Mouse (Mus musculus): ENCODE data around the gene Dusp27.
A peak's percentile ranks its signal among the peaks of the same experiment; 100 is the strongest.

Dusp27 gene

GRCm38 (mm10) chr1:166127719-166128118 lies at the start of gene Dusp27:
Gene Dusp27, minus strand, starts transcription at chr1:166127922.
- DNase-seq (ENCODE audit: low read depth) = no peak

GRCm38 (mm10) chr1:166173621-166174020 lies 45.9 kb upstream of the Dusp27 start:
- DNase-seq (ENCODE audit: low read depth) = no peak

- no peak for DNase-seq (ENCODE audit: low read depth)
These were observed 45.3 kb upstream of the Dusp27 start for GRCm38 (mm10) chr1:166172992-166173391.

GRCm38 (mm10) chr1:166170852-166171251 lies 43.1 kb upstream of the Dusp27 start:
- DNase-seq (ENCODE audit: low read depth) = no peak

GRCm38 (mm10) chr1:166169713-166170112 lies 42.0 kb upstream of the Dusp27 start:
- DNase-seq (ENCODE audit: low read depth) = no peak

- DNase-seq (ENCODE audit: low read depth) = no peak
These were observed 40.3 kb upstream of the Dusp27 start for GRCm38 (mm10) chr1:166168017-166168416.

- no peak for DNase-seq (ENCODE audit: low read depth)
These were observed 39.7 kb upstream of the Dusp27 start for GRCm38 (mm10) chr1:166167405-166167804.

- no peak for DNase-seq (ENCODE audit: low read depth)
These were observed 37.4 kb upstream of the Dusp27 start for GRCm38 (mm10) chr1:166165159-166165558.

GRCm38 (mm10) chr1:166164580-166164979 lies 36.9 kb upstream of the Dusp27 start:
- no peak for DNase-seq (ENCODE audit: low read depth)

- peak; percentile 79 for DNase-seq (ENCODE audit: low read depth)
These were observed 33.1 kb upstream of the Dusp27 start for GRCm38 (mm10) chr1:166160569-166161445.

GRCm38 (mm10) chr1:166160111-166160510 lies 32.4 kb upstream of the Dusp27 start:
- no peak for DNase-seq (ENCODE audit: low read depth)

GRCm38 (mm10) chr1:166158664-166159063 lies 30.9 kb upstream of the Dusp27 start:
- no peak for DNase-seq (ENCODE audit: low read depth)

- no peak for DNase-seq (ENCODE audit: low read depth)
These were observed 30.0 kb upstream of the Dusp27 start for GRCm38 (mm10) chr1:166157712-166158111.

- no peak for DNase-seq (ENCODE audit: low read depth)
These were observed 27.4 kb upstream of the Dusp27 start for GRCm38 (mm10) chr1:166155113-166155494.

GRCm38 (mm10) chr1:166154162-166155112 lies 26.7 kb upstream of the Dusp27 start:
- DNase-seq (ENCODE audit: low read depth) = peak; percentile 92

- peak; percentile 91 for DNase-seq (ENCODE audit: low read depth)
These were observed 25.8 kb upstream of the Dusp27 start for GRCm38 (mm10) chr1:166153351-166154120.

GRCm38 (mm10) chr1:166152034-166152433 lies 24.3 kb upstream of the Dusp27 start:
- DNase-seq (ENCODE audit: low read depth) = no peak

- DNase-seq (ENCODE audit: low read depth) = no peak
These were observed 23.6 kb upstream of the Dusp27 start for GRCm38 (mm10) chr1:166151341-166151740.

GRCm38 (mm10) chr1:166150035-166150434 lies 22.3 kb upstream of the Dusp27 start:
- DNase-seq (ENCODE audit: low read depth) = no peak

GRCm38 (mm10) chr1:166149441-166149840 lies 21.7 kb upstream of the Dusp27 start:
- no peak for DNase-seq (ENCODE audit: low read depth)

GRCm38 (mm10) chr1:166147657-166148056 lies 19.9 kb upstream of the Dusp27 start:
- no peak for DNase-seq (ENCODE audit: low read depth)

GRCm38 (mm10) chr1:166146626-166147025 lies 18.9 kb upstream of the Dusp27 start:
- DNase-seq (ENCODE audit: low read depth) = no peak

All from induced T-regulatory cell, adult 2 months (primary cell).